Comparison of ENCODE assay signal across 26 mouse cellular contexts in genomic region chr11:46466878-46467277, GRCm38 (mm10). TPM values are rescaled to one million over a fixed set of nuclear protein-coding genes. Genes with fewer than 3 reads are reported as not detected.
DNase-seq lines count a peak whose midpoint lies in the region; ATAC-seq lines count a peak whose summit lies in the region.
"Had no signal": no experiment of that assay in that cellular context is flagged by ENCODE, and none has a peak within 500 bp of the region (broad histone marks: within the 10 kb centered on the region; RNA-seq: fewer than 3 reads in every experiment).

No protein-coding gene starts in this region.

- peak; percentile 85 to 90 for ATAC-seq in hematopoietic stem cell, adult 5-6 weeks (replicated peaks in 1 of 2; ENCODE audit: insufficient read depth in 1 of 2, low FRiP score in 2 of 2, low TSS enrichment in 1 of 2, low read depth in 1 of 2, poor library complexity in 2 of 2, severe bottlenecking in 2 of 2)
- peak; percentile 93 for ATAC-seq in megakaryocyte progenitor cell, adult 5-6 weeks (replicated peaks; ENCODE audit: poor library complexity)
- ATAC-seq: forebrain, embryonic 13.5 days; Patski had no signal

- peak; percentile 28 for DNase-seq in 3134 (ENCODE audit: extremely low read depth, insufficient read length, low spot score)
- DNase-seq in CD4-positive, CD25-positive, alpha-beta regulatory T cell, adult 2 months (ENCODE audit: low read depth, low spot score) = peak; percentile 42
- DNase-seq in cerebellum, adult 11-12 months = no peak
- DNase-seq in spleen, adult 12 weeks (ENCODE audit: low spot score) = no peak
- no peak for DNase-seq in right cerebral cortex, postnatal 4 days
- DNase-seq in layer of hippocampus, postnatal 36 days = no peak
- DNase-seq: adrenal gland, postnatal 25 days; B cell, adult 2 months; cerebellum, adult 18-20 months; cerebellum, postnatal 14 days; gastrocnemius, adult 2 months; heart, postnatal 36 days; kidney, adult 2 months; kidney, postnatal 36 days; midbrain, embryonic 14.5 days had no signal

RNA-seq across cellular contexts. Expression of gene Havcr2, which starts 12.1 kb away (rescaled TPM):
- total RNA-seq in hematopoietic stem cell, adult 5-6 weeks (2017) = 5.2 and 5.9 TPM in 2 replicates
- total RNA-seq in megakaryocyte progenitor cell, adult 5-6 weeks (2015) = 0.07 and 0.27 TPM in 2 replicates
- 0.54 and 0.92 TPM in 2 replicates for total RNA-seq in megakaryocyte progenitor cell, adult 5-6 weeks (2017)
- total RNA-seq in layer of hippocampus, postnatal 36 days (2021) = 1 to 10 TPM; 1.7 to 2.0 TPM

RNA-seq across cellular contexts. Expression of gene Med7, which starts 30.2 kb away (rescaled TPM):
- 35.3 and 36.8 TPM in 2 replicates for total RNA-seq in hematopoietic stem cell, adult 5-6 weeks (2017)
- 63.6 and 72.4 TPM in 2 replicates for total RNA-seq in megakaryocyte progenitor cell, adult 5-6 weeks (2015)
- 16.2 and 27.1 TPM in 2 replicates for total RNA-seq in megakaryocyte progenitor cell, adult 5-6 weeks (2017)
- total RNA-seq in layer of hippocampus, postnatal 36 days (2021) = 10 to 100 TPM; 31.4 to 35.3 TPM

RNA-seq across cellular contexts. Expression of gene Gm12169, which starts 57.1 kb away (rescaled TPM):
- total RNA-seq in hematopoietic stem cell, adult 5-6 weeks (2017) = not detected in 2 replicates
- not detected in 2 replicates for total RNA-seq in megakaryocyte progenitor cell, adult 5-6 weeks (2015)
- not detected in 2 replicates for total RNA-seq in megakaryocyte progenitor cell, adult 5-6 weeks (2017)
- total RNA-seq in layer of hippocampus, postnatal 36 days (2021) = not detected
- total RNA-seq: adrenal gland, adult 18-20 months; adrenal gland, postnatal 25 days; gastrocnemius, adult 2 months; gastrocnemius, postnatal 4 days; heart, postnatal 36 days; layer of hippocampus, adult 2 months; layer of hippocampus, postnatal 14 days; left cerebral cortex, adult 8-10 months; left cerebral cortex, postnatal 36 days; MEL had no signal

Comparison
In these comparisons a context has a peak if more than half of its experiments do, and no peak if none do; other contexts are left out.
1. DNase-seq: peak in 3134 (single experiment) and CD4-positive, CD25-positive, alpha-beta regulatory T cell, adult 2 months (single experiment); none in cerebellum, adult 11-12 months (single experiment), spleen, adult 12 weeks (single experiment), right cerebral cortex, postnatal 4 days (single experiment) and layer of hippocampus, postnatal 36 days (0 of 2).